Mouse (Mus musculus) lung, postnatal 0 days (tissue): ENCODE results near the gene Cgn.
A peak's percentile ranks its signal among the peaks of the same experiment; 100 is the strongest.

Experiments
- CTCF ChIP-seq: IDR thresholded peaks from 2 replicates; pipeline ENCODE4 v1.5.1; 2016; ENCODE audit warnings: antibody characterized with exemption, mild to moderate bottlenecking
- EP300 ChIP-seq: IDR thresholded peaks from 2 replicates; pipeline ENCODE4 v1.6.1; 2016; ENCODE audit warnings: antibody characterized with exemption, mild to moderate bottlenecking, control low read depth

DNA sequence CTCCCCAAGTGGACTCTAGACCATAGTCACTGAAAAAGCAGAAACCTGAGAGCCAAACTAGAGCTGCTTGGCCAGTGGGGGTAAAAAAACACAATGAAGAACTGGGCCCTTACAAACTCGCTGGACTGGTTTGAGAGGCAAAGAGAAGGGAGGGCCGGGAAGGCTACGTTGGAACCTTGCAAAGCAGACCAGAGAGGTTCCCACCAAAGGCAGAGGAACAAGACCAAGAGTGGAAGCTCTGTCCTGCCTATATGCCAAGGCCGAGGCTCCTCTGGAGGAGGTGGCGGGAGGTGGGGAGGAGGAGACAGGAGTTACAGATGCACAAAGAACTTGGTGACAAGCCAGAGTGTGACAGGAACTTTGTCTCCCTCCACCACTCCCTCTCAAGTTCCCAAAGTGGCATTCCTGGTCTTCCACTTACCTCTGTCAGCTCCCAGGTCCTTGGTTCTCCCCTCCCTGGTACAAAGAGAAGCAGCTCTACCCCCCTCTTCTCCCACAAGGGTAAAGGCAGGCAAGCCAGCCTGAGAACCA, 2.1 kb downstream of the Cgn start:
- no peak for TF ChIP-seq CTCF
- peak; percentile 59 for TF ChIP-seq EP300
